Mouse (Mus musculus): ENCODE results near the gene Bad. TPM values are rescaled to one million over a fixed set of nuclear protein-coding genes. Genes with fewer than 3 reads are reported as not detected.
A peak's percentile ranks its signal among the peaks of the same experiment; 100 is the strongest.
"Not testable (repeated sequence)": the region's sequence is repeated elsewhere in the genome, so short reads cannot be mapped to it uniquely, and the experiment has no call there.

Bad gene
- 60.4 and 66.3 TPM in 2 replicates for polyA plus RNA-seq (2012; rRNA removed)

DNA sequence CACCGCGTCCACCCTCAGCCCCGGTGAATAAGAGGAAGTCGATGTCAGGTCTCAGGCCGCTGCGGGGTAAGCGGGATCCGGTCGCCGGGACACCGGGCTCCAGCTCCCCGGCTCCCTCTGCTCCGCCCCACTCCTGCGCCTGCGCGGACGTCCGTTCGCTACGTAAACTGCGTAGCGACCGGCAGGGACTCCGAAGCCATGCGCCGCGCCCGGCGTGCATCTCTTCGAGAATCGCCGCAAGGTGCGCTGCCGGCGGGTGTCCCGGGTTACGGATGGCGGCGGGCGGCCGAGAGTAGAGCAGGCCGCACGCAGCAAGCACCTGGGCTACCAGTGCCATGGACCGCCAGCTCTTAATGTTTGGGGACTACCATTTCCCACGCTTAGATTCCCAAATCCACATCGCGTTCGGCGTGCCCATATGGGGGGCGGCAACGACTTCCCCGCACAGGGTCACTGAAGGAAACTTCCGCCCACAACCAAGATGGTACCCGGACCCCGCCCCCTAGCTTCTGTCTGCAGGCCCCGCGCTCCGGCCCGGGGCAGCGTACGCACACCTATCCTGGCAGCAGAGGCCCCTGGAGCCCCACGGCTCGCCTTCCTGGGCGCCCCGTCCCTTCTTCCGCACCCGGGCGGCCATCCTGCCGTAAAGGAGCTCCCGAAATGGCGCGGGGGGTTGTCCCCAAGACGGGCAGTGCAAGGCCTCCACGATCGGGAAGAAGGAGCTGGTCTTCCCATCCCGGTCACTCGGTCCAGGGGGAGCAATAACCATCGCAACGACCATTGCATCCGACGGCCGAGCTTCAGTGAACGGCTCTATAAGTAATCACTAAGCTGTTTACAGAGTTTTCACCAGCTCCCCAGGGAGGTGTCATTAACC is at the start of gene Bad:
Gene Bad (plus strand): TSS at position 490 of the 877 bp plus-strand sequence.
- peak within 1 kb of the TSS; percentile 96 for H3K4me3 ChIP-seq (ENCODE audit: insufficient read depth, low read length)
- peak; percentile 43; the same call in 1 of the 2 replicates for TF ChIP-seq POLR2A (IDR thresholded peaks at IDR 0.05; ENCODE audit: extremely low read depth, insufficient read depth, low read length)
- no peak for TF ChIP-seq CTCF (IDR thresholded peaks at IDR 0.05; ENCODE audit: extremely low read depth, insufficient read depth, low read length)
- peak within 1 kb of the TSS; percentile 90 for H3K27ac ChIP-seq (ENCODE audit: insufficient read depth, low read length)
- H3K4me1 ChIP-seq (ENCODE audit: control insufficient read depth, insufficient read depth, low read length), result no peaks in the 10 kb centered on the region

DNA sequence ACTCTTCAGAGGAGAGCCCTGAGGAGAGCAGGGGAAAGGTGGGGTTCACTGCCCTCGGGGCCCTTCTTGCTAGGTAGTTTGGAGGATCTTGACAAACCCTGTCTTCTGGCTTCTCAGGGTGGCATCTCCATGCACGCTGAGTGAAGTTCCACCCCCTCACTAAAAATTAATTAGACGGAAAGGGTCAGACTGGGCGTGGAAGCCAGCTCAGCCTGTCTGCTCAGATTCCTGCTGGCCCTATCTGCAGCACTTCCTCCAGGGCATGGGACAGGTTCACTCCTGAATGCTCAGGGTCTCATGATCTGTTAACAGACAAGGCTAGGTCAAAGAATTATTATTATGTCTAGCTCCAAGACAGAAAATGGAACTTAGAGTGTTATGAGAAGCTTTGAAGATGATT is 49.1 kb upstream of the Bad start:
- Histone ChIP-seq H3K4me1 (ENCODE audit: control insufficient read depth, insufficient read depth, low read length) (no peaks in the 10 kb centered on the region), H3K27ac (ENCODE audit: insufficient read depth, low read length) (no peak overlapping the region), H3K4me3 (ENCODE audit: insufficient read depth, low read length) (no peak overlapping the region)
- TF ChIP-seq POLR2A (IDR thresholded peaks at IDR 0.05; ENCODE audit: extremely low read depth, insufficient read depth, low read length), result no peak
- TF ChIP-seq CTCF (IDR thresholded peaks at IDR 0.05; ENCODE audit: extremely low read depth, insufficient read depth, low read length), result no peak

GRCm38 (mm10) chr19:6893731-6894451 is 47.8 kb upstream of the Bad start:
- no peak overlapping the region for H3K4me3 ChIP-seq (ENCODE audit: insufficient read depth, low read length)
- H3K27ac ChIP-seq (ENCODE audit: insufficient read depth, low read length), result no peak overlapping the region
- TF ChIP-seq CTCF (IDR thresholded peaks at IDR 0.05; ENCODE audit: extremely low read depth, insufficient read depth, low read length) (no peak), POLR2A (IDR thresholded peaks at IDR 0.05; ENCODE audit: extremely low read depth, insufficient read depth, low read length) (no peak)
- no peaks in the 10 kb centered on the region for H3K4me1 ChIP-seq (ENCODE audit: control insufficient read depth, insufficient read depth, low read length)

GRCm38 (mm10) chr19:6895608-6896305 is 45.9 kb upstream of the Bad start:
- not testable (repeated sequence) for H3K4me3 ChIP-seq (ENCODE audit: insufficient read depth, low read length); H3K27ac ChIP-seq (ENCODE audit: insufficient read depth, low read length); H3K4me1 ChIP-seq (ENCODE audit: control insufficient read depth, insufficient read depth, low read length)

GRCm38 (mm10) chr19:6899641-6900040 is 42.0 kb upstream of the Bad start:
- H3K4me3 ChIP-seq (ENCODE audit: insufficient read depth, low read length), result no peak overlapping the region
- TF ChIP-seq POLR2A (IDR thresholded peaks at IDR 0.05; ENCODE audit: extremely low read depth, insufficient read depth, low read length), result no peak
- no peak for TF ChIP-seq CTCF (IDR thresholded peaks at IDR 0.05; ENCODE audit: extremely low read depth, insufficient read depth, low read length)
- no peaks in the 10 kb centered on the region for H3K4me1 ChIP-seq (ENCODE audit: control insufficient read depth, insufficient read depth, low read length)
- H3K27ac ChIP-seq (ENCODE audit: insufficient read depth, low read length), result no peak overlapping the region

GRCm38 (mm10) chr19:6903031-6903430 is 38.6 kb upstream of the Bad start:
- Histone ChIP-seq H3K27ac (ENCODE audit: insufficient read depth, low read length) (no peak overlapping the region), H3K4me3 (ENCODE audit: insufficient read depth, low read length) (no peak overlapping the region), H3K4me1 (ENCODE audit: control insufficient read depth, insufficient read depth, low read length) (no peaks in the 10 kb centered on the region; the same call in 1 of the 2 replicates)
- TF ChIP-seq CTCF (IDR thresholded peaks at IDR 0.05; ENCODE audit: extremely low read depth, insufficient read depth, low read length) (no peak), POLR2A (IDR thresholded peaks at IDR 0.05; ENCODE audit: extremely low read depth, insufficient read depth, low read length) (no peak)

DNA sequence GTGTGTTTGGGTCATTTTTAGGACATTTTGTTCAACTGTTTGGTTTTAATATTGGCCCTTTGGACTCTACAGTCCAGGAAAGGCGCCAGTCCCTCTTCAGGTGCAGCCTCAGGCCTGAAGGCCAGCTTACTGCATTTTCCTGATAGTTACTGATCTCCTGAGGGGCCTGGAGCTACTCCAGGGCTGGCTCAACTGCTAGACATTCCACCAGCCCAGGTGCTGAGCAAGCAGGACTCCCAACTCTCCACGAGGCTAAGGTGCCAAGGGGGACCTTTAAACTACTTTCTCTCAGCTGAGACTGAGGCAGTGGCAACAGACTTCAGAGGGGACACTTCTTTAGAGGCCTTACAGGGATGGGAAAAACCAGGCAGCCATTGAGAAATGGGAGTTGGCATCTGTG is 36.8 kb upstream of the Bad start:
- Histone ChIP-seq H3K27ac (ENCODE audit: insufficient read depth, low read length) (no peak overlapping the region), H3K4me1 (ENCODE audit: control insufficient read depth, insufficient read depth, low read length) (no peaks in the 10 kb centered on the region; the same call in 1 of the 2 replicates)
- TF ChIP-seq CTCF (IDR thresholded peaks at IDR 0.05; ENCODE audit: extremely low read depth, insufficient read depth, low read length) (no peak), POLR2A (IDR thresholded peaks at IDR 0.05; ENCODE audit: extremely low read depth, insufficient read depth, low read length) (no peak)

DNA sequence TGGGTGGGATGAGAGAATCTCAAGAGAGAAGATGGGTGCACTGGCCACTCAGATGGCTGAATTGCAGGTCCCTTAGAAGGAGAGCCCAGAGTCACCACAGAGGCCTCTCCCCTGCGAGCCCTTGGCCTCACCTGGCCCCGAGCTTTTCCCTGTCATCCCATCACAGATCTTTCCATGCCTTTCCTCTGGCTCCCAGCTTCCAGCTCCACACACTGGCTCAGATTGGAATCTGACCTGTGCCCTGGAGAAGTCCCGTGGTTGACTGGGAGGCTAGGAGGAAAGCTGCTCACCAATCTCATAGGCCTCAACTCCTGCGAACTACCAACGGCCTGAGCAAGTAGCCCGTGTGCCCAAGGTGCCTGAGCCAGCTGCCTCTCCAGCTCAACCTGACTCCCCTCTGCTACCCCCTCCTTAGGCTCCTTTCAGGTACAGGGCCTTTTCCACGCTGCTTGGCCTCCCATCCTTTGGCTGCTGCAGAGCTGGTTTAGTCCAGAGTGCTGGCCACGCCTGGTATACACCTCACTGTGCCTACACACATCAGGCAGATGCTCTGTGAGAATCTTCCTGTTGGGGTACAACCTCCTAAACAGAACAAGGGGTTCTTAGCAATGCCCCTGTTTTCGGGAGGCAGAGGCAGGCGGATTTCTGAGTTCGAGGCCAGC is 36.0 kb upstream of the Bad start:
- no peak overlapping the region for H3K4me3 ChIP-seq (ENCODE audit: insufficient read depth, low read length)
- TF ChIP-seq CTCF (IDR thresholded peaks at IDR 0.05; ENCODE audit: extremely low read depth, insufficient read depth, low read length), result no peak
- TF ChIP-seq POLR2A (IDR thresholded peaks at IDR 0.05; ENCODE audit: extremely low read depth, insufficient read depth, low read length), result no peak
- no peaks in the 10 kb centered on the region; the same call in 1 of the 2 replicates for H3K4me1 ChIP-seq (ENCODE audit: control insufficient read depth, insufficient read depth, low read length)
- H3K27ac ChIP-seq (ENCODE audit: insufficient read depth, low read length), result no peak overlapping the region

More for the DNA sequence above, 36.8 kb upstream of the Bad start:
- no peak overlapping the region for H3K4me3 ChIP-seq (ENCODE audit: insufficient read depth, low read length)

- no peak overlapping the region for H3K27ac ChIP-seq (ENCODE audit: insufficient read depth, low read length)
- H3K4me1 ChIP-seq (ENCODE audit: control insufficient read depth, insufficient read depth, low read length), result no peaks in the 10 kb centered on the region; the same call in 1 of the 2 replicates
- no peak overlapping the region for H3K4me3 ChIP-seq (ENCODE audit: insufficient read depth, low read length)
- TF ChIP-seq POLR2A (IDR thresholded peaks at IDR 0.05; ENCODE audit: extremely low read depth, insufficient read depth, low read length) (no peak), CTCF (IDR thresholded peaks at IDR 0.05; ENCODE audit: extremely low read depth, insufficient read depth, low read length) (no peak)
These were observed 35.5 kb upstream of the Bad start for GRCm38 (mm10) chr19:6906199-6906598.
